Comparison of ENCODE assay signal across 19 mouse cellular contexts in genomic region chr6:19332659-19333058, GRCm38 (mm10).
"Had no signal": no experiment of that assay in that cellular context is flagged by ENCODE, and none has a peak within 500 bp of the region (broad histone marks: within the 10 kb centered on the region; RNA-seq: fewer than 3 reads in every experiment).

No protein-coding gene starts in this region.

- H3K27ac ChIP-seq: kidney, postnatal 0 days; layer of hippocampus, adult 2 months; limb, embryonic 13.5 days; liver, embryonic 12.5 days; liver, embryonic 15.5 days; lung, embryonic 15.5 days; midbrain, embryonic 10.5 days had no signal

- DNase-seq: kidney, adult 2 months; kidney, postnatal 25 days; layer of hippocampus, adult 9-11 months; liver; lung, adult 18-20 months; lung, postnatal 10 days; lung, postnatal 36 days; midbrain, embryonic 14.5 days; thymus, adult 18-20 months; thymus, postnatal 36 days had no signal

- H3K4me3 ChIP-seq: layer of hippocampus, adult 2 months; limb, embryonic 13.5 days; liver, embryonic 12.5 days; liver, embryonic 15.5 days; lung, embryonic 15.5 days; megakaryocyte, embryonic 14.5 days; midbrain, embryonic 10.5 days had no signal

- H3K36me3 ChIP-seq: limb, embryonic 13.5 days; liver, embryonic 12.5 days; liver, embryonic 15.5 days; lung, embryonic 15.5 days; midbrain, embryonic 10.5 days had no signal

- H3K27me3 ChIP-seq: limb, embryonic 13.5 days; liver, embryonic 12.5 days; liver, embryonic 15.5 days; lung, embryonic 15.5 days; megakaryocyte, embryonic 14.5 days had no signal

- ATAC-seq: intestine, postnatal 0 days; liver, embryonic 12.5 days had no signal

- H3K4me1 ChIP-seq: limb, embryonic 13.5 days; liver, embryonic 12.5 days; liver, embryonic 15.5 days; lung, embryonic 15.5 days; megakaryocyte, embryonic 14.5 days; midbrain, embryonic 10.5 days had no signal

- H3K9ac ChIP-seq: limb, embryonic 13.5 days; liver, embryonic 12.5 days; liver, embryonic 15.5 days; lung, embryonic 15.5 days had no signal

- H3K4me2 ChIP-seq: limb, embryonic 13.5 days; liver, embryonic 12.5 days; liver, embryonic 15.5 days; lung, embryonic 15.5 days had no signal

- H3K9me3 ChIP-seq: limb, embryonic 13.5 days; liver, embryonic 12.5 days; liver, embryonic 15.5 days; lung, embryonic 15.5 days; midbrain, embryonic 10.5 days had no signal
